Mouse (Mus musculus) embryonic facial prominence, embryonic 11.5 days (tissue): ENCODE measurements around the gene Aggf1. TPM values are rescaled to one million over a fixed set of nuclear protein-coding genes. Genes with fewer than 3 reads are reported as not detected.
A peak's percentile ranks its signal among the peaks of the same experiment; 100 is the strongest.
"Not testable (repeated sequence)": the region's sequence is repeated elsewhere in the genome, so short reads cannot be mapped to it uniquely, and the experiment has no call there.

Experiments used
- ATAC-seq: fragments of 200-750 bp; cut with Nextera tagmentation; replicated peaks from 2 replicates; pipeline ENCODE4 v1.8.0; 2017; ENCODE audit warnings: low read depth; ENCODE audit not compliant: insufficient number of reproducible peaks, low FRiP score, low TSS enrichment
- DNase-seq: peaks from one replicate; pipeline ENCODE4 v3.0.0-alpha.2; 2015; ENCODE audit warnings: low spot score
- H3K27ac ChIP-seq: fragments of 300-500 bp; sonication (generic); replicated peaks from 2 replicates; pipeline ENCODE4 v1.5.1; 2014; ENCODE audit warnings: mild to moderate bottlenecking, low read depth, low read length, control low read depth
- H3K27me3 ChIP-seq: fragments of 300-500 bp; sonication (generic); 2 replicates; pipeline ENCODE4 v1.6.1; 2014; ENCODE audit warnings: mild to moderate bottlenecking, low read length, moderate library complexity, mixed read lengths; ENCODE audit not compliant: control insufficient read depth, insufficient read depth
- H3K36me3 ChIP-seq: fragments of 300-500 bp; sonication (generic); replicated peaks from 2 replicates; pipeline ENCODE4 v1.6.1; 2014; ENCODE audit warnings: low read depth, mild to moderate bottlenecking, low read length, moderate library complexity, mixed read lengths; ENCODE audit not compliant: control insufficient read depth, insufficient read depth
- H3K4me1 ChIP-seq: fragments of 300-500 bp; sonication (generic); 2 replicates; pipeline ENCODE4 v1.6.1; 2014; ENCODE audit warnings: low read length, mixed read lengths; ENCODE audit not compliant: control insufficient read depth, insufficient read depth
- H3K4me2 ChIP-seq: fragments of 300-500 bp; sonication (generic); 2 replicates; pipeline ENCODE4 v1.6.1; 2014; ENCODE audit warnings: low read depth, mild to moderate bottlenecking, control low read depth, low read length, moderate library complexity
- H3K4me3 ChIP-seq: fragments of 300-500 bp; sonication (generic); 2 replicates; pipeline ENCODE4 v1.5.1; 2014; ENCODE audit warnings: low read depth, low read length, control low read depth
- H3K9ac ChIP-seq: fragments of 300-500 bp; sonication (generic); replicated peaks from 2 replicates; pipeline ENCODE4 v1.6.1; 2014; ENCODE audit warnings: mild to moderate bottlenecking, control low read depth, low read length
- H3K9me3 ChIP-seq: fragments of 300-500 bp; sonication (generic); replicated peaks from 2 replicates; pipeline ENCODE4 v1.6.1; 2016; ENCODE audit warnings: mild to moderate bottlenecking, low read length, inconsistent platforms, mixed read lengths; ENCODE audit not compliant: control insufficient read depth
- WGBS: fragments of 180-500 bp; shearing (Covaris S2); extraction: QIAGEN DNeasy Blood & Tissue Kit; methylation state at CpG from one replicate; pipeline ENCODE4 v1.1.7; 2014; 5-methylcytosine and 5-hydroxymethylcytosine counted together
- polyA plus RNA-seq: library from polyadenylated mRNA; unstranded; fragments of >200 nt; fragmentation: Nextera tagmentation; extraction: Ambion mirVana; gene quantifications from 2 replicates; pipeline ENCODE4 v1.2.1, GENCODE M21; 2014

Aggf1 gene
- polyA plus RNA-seq, 1 experiment from 2014 or later: 48.5 TPM

- H3K27ac ChIP-seq: no peak overlapping the region
- ATAC-seq (no peak), DNase-seq (no peak)
- no peaks in the 10 kb centered on the region for H3K36me3 ChIP-seq
- no peak overlapping the region for H3K4me2 ChIP-seq
- H3K4me1 ChIP-seq: no peaks in the 10 kb centered on the region
- no peak overlapping the region for H3K4me3 ChIP-seq
- WGBS: 86% methylated on average over 5 of the region's 5 CpGs
- no peak overlapping the region for H3K9ac ChIP-seq
- H3K9me3 ChIP-seq: no peaks in the 10 kb centered on the region
- no peaks in the 10 kb centered on the region for H3K27me3 ChIP-seq
Observed at GRCm38 (mm10) chr13:95388226-95388625, 13.1 kb upstream of the Aggf1 start.

DNA sequence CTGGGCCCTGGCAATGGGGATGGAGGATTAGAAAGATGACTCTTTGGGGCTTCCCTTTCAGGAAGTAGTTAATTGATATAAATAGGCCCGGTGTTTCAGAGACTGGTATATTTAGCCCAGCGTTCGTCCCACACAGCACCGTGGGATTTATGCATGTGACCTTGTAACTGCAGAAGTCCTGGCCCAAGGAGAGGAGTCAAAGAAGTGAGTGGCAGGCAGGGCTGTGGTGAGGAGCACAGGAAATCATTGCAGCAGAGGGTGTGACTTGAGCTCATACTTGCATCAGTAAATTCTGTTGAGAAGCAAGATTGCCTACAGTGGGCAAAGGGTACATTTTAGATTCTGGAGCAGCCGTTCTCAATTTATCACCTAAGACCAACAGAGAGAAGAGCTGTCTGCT lies 7.3 kb upstream of the Aggf1 start:
- ATAC-seq: no peak
- WGBS: 64% methylated on average over 5 of the region's 5 CpGs

DNA sequence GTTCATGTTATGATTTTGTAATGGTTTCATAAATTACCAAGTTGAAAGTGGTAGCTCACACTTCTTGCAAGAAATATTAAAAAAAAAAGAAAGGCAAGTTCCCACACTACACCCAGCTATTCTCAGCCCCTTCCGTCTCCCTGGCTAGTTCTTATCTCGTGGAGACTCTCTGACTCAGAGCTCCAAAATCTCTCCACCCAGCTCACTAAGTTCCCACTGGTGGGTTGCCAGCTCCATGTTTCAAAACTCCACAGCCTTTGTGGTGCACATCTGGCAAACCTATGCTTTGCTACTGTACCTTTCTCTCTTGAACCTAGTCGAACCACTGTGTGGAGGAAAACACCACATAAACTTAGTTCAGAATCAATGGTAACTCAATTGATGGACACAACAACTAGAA lies 3.5 kb upstream of the Aggf1 start:
- Histone ChIP-seq H3K4me3 (no peak overlapping the region), H3K4me2 (no peak overlapping the region), H3K9me3 (no peaks in the 10 kb centered on the region), H3K27ac (no peak overlapping the region), H3K36me3 (no peaks in the 10 kb centered on the region), H3K9ac (no peak overlapping the region), H3K27me3 (no peaks in the 10 kb centered on the region), H3K4me1 (no peaks in the 10 kb centered on the region)
- WGBS: 83% methylated on average over 3 of the region's 3 CpGs
- ATAC-seq: no peak
- DNase-seq: no peak

More for the DNA sequence above, 7.3 kb upstream of the Aggf1 start:
- Histone ChIP-seq H3K4me3 (no peak overlapping the region), H3K27ac (no peak overlapping the region), H3K27me3 (no peaks in the 10 kb centered on the region), H3K9ac (no peak overlapping the region), H3K9me3 (no peaks in the 10 kb centered on the region), H3K4me1 (no peaks in the 10 kb centered on the region), H3K4me2 (no peak overlapping the region), H3K36me3 (no peaks in the 10 kb centered on the region)
- no peak for DNase-seq

DNA sequence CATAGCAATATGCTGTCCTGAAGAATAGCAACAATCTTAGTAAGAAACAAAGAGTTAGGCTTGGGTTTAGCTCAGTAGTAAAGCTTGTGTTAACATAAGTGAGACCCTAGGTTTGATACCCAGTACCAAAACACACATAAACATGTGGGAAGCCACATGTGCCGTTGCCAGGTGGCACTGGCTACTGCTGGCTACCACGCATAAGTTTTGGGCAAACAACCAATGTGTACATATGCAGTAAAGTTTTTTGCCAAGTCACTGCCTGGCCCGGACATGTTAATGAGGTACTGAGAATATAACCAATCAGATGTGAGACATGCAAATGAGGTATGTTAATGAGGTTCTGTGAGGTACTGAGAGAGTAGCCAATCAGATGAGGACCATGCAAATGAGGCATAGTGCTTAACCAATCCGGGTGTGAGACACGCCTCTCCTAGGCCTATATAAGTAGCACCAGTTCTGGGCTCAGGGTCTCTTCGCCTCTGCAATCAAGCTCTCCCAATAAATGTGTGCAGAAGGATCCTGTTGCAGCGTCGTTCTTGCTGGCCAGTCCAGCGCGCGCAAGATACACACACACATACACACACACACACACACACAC lies 1.6 kb upstream of the Aggf1 start:
- not testable (repeated sequence) for H3K27me3 ChIP-seq, H3K9ac ChIP-seq, H3K4me3 ChIP-seq, DNase-seq, ATAC-seq, H3K36me3 ChIP-seq, H3K4me1 ChIP-seq, H3K4me2 ChIP-seq, H3K27ac ChIP-seq, H3K9me3 ChIP-seq
- WGBS: 96% methylated on average over 11 of the region's 11 CpGs

- H3K4me3 ChIP-seq: peak overlapping the region; percentile 99
- 25% methylated on average over 6 of the region's 6 CpGs for WGBS
- H3K4me1 ChIP-seq: no peaks in the 10 kb centered on the region
- no peaks in the 10 kb centered on the region for H3K36me3 ChIP-seq
- H3K27me3 ChIP-seq: no peaks in the 10 kb centered on the region
- no peak overlapping the region for H3K27ac ChIP-seq
- no peaks in the 10 kb centered on the region for H3K9me3 ChIP-seq
- peak overlapping the region; percentile 94 for H3K9ac ChIP-seq
- DNase-seq (no peak), ATAC-seq (no peak)
- H3K4me2 ChIP-seq: peak overlapping the region; percentile 7; the same call in 1 of the 2 replicates
Observed at GRCm38 (mm10) chr13:95375554-95375914, 382 bp upstream of the Aggf1 start.

DNA sequence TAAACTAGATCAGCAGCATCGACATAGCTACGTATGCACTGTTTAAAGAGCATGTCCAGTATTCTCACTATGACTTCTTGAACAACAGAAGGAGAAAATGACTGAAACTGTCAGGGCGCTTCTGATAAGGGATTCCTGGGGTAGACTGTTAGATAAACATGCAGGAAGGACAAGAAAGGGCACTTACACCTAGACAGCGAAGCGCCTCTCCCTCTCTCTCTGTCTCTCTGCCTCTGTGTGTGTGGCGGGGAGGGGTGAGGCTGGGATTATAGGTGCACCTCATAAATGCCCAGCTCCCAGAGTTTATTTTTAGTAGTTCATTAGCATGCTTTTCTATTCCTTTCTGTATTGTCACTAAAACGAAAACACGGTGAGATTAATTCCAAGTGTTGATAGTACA lies 8.8 kb downstream of the Aggf1 start:
- no peak overlapping the region for H3K9ac ChIP-seq
- H3K4me1 ChIP-seq: no peaks in the 10 kb centered on the region
- peaks cover 6% of the 10 kb centered on the region for H3K36me3 ChIP-seq
- H3K27ac ChIP-seq: no peak overlapping the region
- no peak overlapping the region for H3K4me3 ChIP-seq
- no peaks in the 10 kb centered on the region for H3K9me3 ChIP-seq
- no peak overlapping the region for H3K4me2 ChIP-seq
- 93% methylated on average over 8 of the region's 8 CpGs for WGBS
- H3K27me3 ChIP-seq: no peaks in the 10 kb centered on the region
- ATAC-seq: no peak
- DNase-seq: no peak

GRCm38 (mm10) chr13:95363440-95363839 lies 11.7 kb downstream of the Aggf1 start:
- Histone ChIP-seq H3K4me1 (no peaks in the 10 kb centered on the region), H3K27me3 (no peaks in the 10 kb centered on the region), H3K9me3 (no peaks in the 10 kb centered on the region), H3K36me3 (peaks cover 3% of the 10 kb centered on the region), H3K27ac (no peak overlapping the region), H3K4me2 (no peak overlapping the region), H3K4me3 (no peak overlapping the region), H3K9ac (no peak overlapping the region)
- no peak for DNase-seq
- WGBS: 79% methylated on average over 4 of the region's 4 CpGs
- ATAC-seq: no peak

DNA sequence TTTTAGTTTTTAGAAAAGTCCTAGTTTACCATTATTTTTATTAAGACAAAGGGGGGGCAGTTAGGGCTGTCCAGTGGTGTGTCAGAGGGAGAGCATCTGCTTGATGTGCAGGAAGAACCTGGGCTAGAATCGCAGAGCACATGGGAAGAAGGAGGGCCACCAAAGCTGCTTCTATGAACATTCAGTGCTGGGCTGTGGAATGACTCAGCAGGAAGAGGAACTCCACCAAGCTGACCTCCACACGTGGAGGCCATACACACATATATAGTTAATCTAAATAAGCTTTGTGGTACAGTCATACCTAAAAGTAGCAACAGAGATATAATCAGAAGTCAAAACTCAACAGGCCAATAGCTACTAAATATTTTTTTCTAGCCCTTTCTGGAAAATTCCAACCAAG lies 16.9 kb downstream of the Aggf1 start:
- Histone ChIP-seq H3K4me1 (no peaks in the 10 kb centered on the region), H3K36me3 (peaks cover 3% of the 10 kb centered on the region), H3K27me3 (no peaks in the 10 kb centered on the region), H3K4me3 (no peak overlapping the region), H3K9me3 (no peaks in the 10 kb centered on the region), H3K4me2 (no peak overlapping the region), H3K27ac (no peak overlapping the region), H3K9ac (no peak overlapping the region)
- ATAC-seq (no peak), DNase-seq (no peak)
- 80% methylated on average over 2 of the region's 2 CpGs for WGBS
